Mouse (Mus musculus): ENCODE results near the gene Actl7a.

DNA sequence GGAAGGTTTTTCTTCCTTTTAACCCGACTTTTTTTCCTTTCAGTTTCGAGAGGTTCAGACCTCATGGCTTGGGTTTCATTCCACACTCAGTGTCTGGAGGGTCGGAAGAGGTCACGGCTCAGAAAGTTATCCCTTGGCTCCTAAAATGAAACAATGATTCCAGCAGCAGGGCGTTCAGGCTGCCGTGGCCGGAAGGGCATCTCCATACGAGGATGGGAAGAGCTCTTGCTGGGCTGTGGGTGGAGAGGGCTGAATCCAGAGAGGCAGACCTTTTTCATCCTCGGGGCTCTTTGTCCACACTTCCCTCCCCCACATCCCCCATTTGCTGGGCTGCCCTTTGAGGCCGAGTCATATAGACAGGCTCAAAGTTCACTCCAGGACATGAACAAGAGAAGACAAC, 41.0 kb upstream of the Actl7a start:
- no peak for TF ChIP-seq MAX (IDR thresholded peaks at IDR 0.05)
- TF ChIP-seq CTCF (IDR thresholded peaks at IDR 0.05; ENCODE audit: control insufficient read depth, insufficient read depth, insufficient read length), result no peak
- TF ChIP-seq MYOG (IDR thresholded peaks at IDR 0.05; ENCODE audit: control insufficient read depth, extremely low read depth, insufficient read length), result no peak

All from C2C12 (cell line).